Mouse (Mus musculus) G1E (cell line): ENCODE measurements around the gene Mpped2. TPM values are rescaled to one million over a fixed set of nuclear protein-coding genes. Genes with fewer than 3 reads are reported as not detected.

Experiments
- ATAC-seq: 2 replicates; pipeline ENCODE4 v1.8.0; 2016; ENCODE audit warnings: mild to moderate bottlenecking; ENCODE audit not compliant: insufficient number of reproducible peaks, poor library complexity, low FRiP score, severe bottlenecking; ENCODE audit errors: extremely low read depth
- DNase-seq: peaks from one replicate; pipeline ENCODE4 v3.0.0; 2012; ENCODE audit warnings: low spot score
- H3K27me3 ChIP-seq: 2 replicates; pipeline ENCODE4 v1.6.1; 2012; ENCODE audit warnings: mild to moderate bottlenecking, low read length, inconsistent platforms; ENCODE audit not compliant: insufficient read depth
- H3K36me3 ChIP-seq: replicated peaks from 2 replicates; pipeline ENCODE3; 2012; ENCODE audit warnings: mild to moderate bottlenecking, inconsistent platforms
- H3K4me1 ChIP-seq: 2 replicates; pipeline ENCODE4 v1.6.1; 2012; ENCODE audit warnings: low read depth, low read length, inconsistent platforms, mixed read lengths; ENCODE audit not compliant: insufficient read depth
- H3K4me3 ChIP-seq: 2 replicates; pipeline ENCODE4 v1.5.1; 2012; ENCODE audit warnings: low read depth, mild to moderate bottlenecking, inconsistent platforms, low read length, moderate library complexity, mixed read lengths
- H3K9me3 ChIP-seq: replicated peaks from 2 replicates; pipeline ENCODE4 v1.6.1; 2012; ENCODE audit warnings: inconsistent platforms
- CTCF ChIP-seq: IDR thresholded peaks from 2 replicates; pipeline ENCODE4 v1.5.1; 2012; ENCODE audit warnings: low read depth, low read length, inconsistent platforms, mixed read lengths
- GATA1 ChIP-seq: IDR thresholded peaks from 2 replicates; pipeline ENCODE4 v1.6.1; 2012; ENCODE audit warnings: borderline replicate concordance, low read length, inconsistent platforms, mixed read lengths
- GATA2 ChIP-seq: IDR thresholded peaks from 2 replicates; pipeline ENCODE4 v1.6.1; 2012; ENCODE audit warnings: low read depth, low read length, inconsistent platforms, borderline replicate concordance
- POLR2AphosphoS5 ChIP-seq: IDR thresholded peaks from 2 replicates; pipeline ENCODE4 v1.6.1; 2012; ENCODE audit warnings: low read depth, low read length, inconsistent platforms; ENCODE audit not compliant: insufficient replicate concordance
- TAL1 ChIP-seq: conservative IDR thresholded peaks from 2 replicates; pipeline ENCODE4 v1.6.1; 2012; ENCODE audit warnings: low read depth, low read length, inconsistent platforms, mixed read lengths
- polyA plus RNA-seq: library from polyadenylated mRNA; stranded (reverse); fragments of >175 nt; gene quantifications from 2 replicates; pipeline ENCODE4 v1.2.3, GENCODE M21; 2012
- total RNA-seq, 2 experiments: library from RNA; stranded (forward) in 1 of 2; stranded (reverse) in 1 of 2; fragments of 200-1000 nt in 1 of 2; fragments of >200 nt in 1 of 2; fragmentation: Nextera tagmentation in 1 of 2; gene quantifications; 2 replicates each; pipeline ENCODE4 v1.2.3; 2014 to 2017

The Mpped2 gene
- total and polyA plus RNA-seq, 3 experiments, result 0.11 TPM; not detected in 2

DNA sequence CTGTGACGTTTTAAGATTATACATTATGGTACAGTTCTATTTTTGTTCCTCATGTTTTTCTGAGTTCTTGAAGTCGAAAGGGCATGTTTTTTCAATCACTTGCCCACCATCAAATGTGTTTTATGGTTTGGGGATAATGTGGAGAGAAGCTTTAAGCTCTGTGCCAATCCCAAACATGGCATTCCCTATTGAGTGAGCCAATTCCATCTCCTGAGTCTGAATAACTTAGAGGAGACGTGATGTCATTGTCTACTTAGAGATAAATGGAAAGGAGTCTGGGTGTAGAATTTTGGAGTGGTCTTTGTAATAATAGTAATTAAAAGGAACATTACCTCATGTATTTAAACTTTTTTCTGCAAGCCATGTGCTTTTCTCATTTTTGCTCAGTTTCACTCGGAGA, 9.2 kb upstream of the Mpped2 start:
- Histone ChIP-seq H3K4me1 (no peaks in the 10 kb centered on the region), H3K9me3 (peaks cover 9% of the 10 kb centered on the region; the same call in 1 of the 2 replicates), H3K36me3 (no peaks in the 10 kb centered on the region), H3K4me3 (no peak overlapping the region), H3K27me3 (no peaks in the 10 kb centered on the region)
- TF ChIP-seq TAL1 (no peak), CTCF (no peak), GATA2 (no peak), GATA1 (no peak), POLR2AphosphoS5 (no peak)
- DNase-seq (no peak), ATAC-seq (no peak)

DNA sequence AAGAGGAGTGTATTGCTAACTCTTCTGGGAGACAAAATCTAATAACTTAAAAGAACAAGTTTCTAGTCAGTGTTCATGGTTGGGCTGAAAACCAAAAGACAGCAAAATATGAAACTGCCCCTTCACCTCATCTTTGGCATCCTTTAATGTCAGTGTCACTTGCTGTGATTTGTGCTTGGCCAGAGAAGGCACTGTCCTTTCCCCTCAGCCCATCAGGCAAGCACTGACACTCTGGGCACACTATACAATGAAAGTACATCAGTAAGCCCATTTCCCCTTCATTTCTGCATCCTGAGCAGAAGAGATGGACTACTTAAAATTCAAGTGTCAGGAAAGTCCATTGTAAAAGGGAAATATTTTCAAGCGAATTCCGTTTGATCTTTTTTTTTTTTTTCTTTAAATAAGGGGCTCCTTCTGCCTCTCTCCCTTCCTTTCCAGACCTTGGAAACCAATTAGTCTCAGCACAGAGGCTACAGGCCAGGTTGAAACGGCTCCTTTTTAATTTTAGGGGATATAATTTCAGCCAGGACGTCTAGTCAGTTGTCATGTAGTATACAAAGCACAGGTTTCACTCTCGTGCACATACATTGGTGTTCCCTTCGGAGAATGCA, 1.2 kb upstream of the Mpped2 start:
- no peak for TF ChIP-seq TAL1
- TF ChIP-seq GATA1, result no peak
- no peak for TF ChIP-seq GATA2
- TF ChIP-seq CTCF, result no peak

DNA sequence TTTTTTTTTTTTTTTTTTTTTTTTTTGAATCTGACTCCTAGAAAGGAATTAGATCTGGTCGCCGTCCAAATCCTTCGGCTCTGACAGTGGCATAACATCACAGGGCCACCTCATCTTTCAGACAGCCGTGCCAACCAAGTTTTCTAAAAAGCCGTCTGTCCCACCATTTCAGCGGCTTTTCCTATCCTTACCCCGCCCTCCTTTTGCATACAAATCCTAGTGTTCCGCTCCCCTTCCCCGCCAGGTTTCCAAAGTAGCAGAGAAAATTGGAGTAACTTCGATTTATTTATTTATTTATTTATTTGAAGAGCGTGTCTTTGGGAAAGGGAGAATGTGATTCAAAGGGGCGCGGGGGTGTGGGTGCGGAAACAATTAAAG, 675 bp upstream of the Mpped2 start:
- Histone ChIP-seq H3K27me3 (no peaks in the 10 kb centered on the region), H3K9me3 (peaks cover 38% of the 10 kb centered on the region)

More for the DNA sequence above, 1.2 kb upstream of the Mpped2 start:
- Histone ChIP-seq H3K27me3 (no peaks in the 10 kb centered on the region), H3K36me3 (no peaks in the 10 kb centered on the region), H3K9me3 (peaks cover 38% of the 10 kb centered on the region), H3K4me1 (no peaks in the 10 kb centered on the region), H3K4me3 (no peak overlapping the region)
- ATAC-seq (no peak), DNase-seq (no peak)

DNA sequence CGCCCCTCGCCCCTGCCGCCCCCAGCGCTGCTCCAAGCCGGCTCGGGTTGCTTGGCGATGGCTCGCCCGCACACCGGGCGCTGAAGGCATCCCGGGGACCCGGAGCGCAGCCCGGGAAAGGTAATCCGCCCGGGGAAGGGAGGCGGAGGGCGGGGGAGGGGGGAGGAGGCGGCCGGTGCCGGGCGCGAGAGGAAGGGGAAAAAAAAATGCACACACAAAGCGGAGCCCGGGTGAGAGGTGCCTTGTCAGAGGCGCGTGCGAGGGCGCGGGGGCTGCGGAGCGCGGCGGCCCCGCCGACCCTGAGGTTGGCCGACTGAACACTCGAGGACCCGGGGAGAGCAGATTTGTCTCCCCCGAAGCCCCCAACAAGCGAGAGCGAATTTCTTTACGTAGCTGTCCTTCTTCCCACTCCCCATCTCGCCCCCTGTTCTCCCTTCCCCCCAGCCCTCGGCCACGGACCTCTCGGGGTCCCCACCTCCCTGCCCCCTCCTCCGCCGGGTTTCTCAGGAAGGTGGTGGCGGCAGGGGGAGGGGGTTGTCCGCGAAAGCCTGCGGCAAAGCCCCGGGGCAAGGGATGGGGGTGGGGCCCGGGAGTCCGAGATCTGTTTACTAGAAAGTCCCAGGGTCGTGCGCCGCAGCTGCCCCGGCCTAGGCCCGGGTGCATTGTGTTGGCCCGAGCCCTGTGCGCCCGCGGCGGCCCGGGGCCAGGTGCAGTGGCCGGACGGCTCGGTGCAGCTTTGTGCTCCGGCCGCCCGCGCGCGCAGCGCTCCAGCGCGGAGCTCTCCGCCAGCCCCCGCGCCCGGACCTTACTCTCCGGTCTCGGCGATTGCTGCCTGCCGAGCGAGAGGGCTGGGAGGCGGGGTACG, 865 bp downstream of the Mpped2 start:
- no peak for TF ChIP-seq CTCF
- TF ChIP-seq GATA2, result no peak
- no peak for TF ChIP-seq TAL1
- peaks cover 42% of the 10 kb centered on the region for H3K9me3 ChIP-seq
- no peaks in the 10 kb centered on the region for H3K36me3 ChIP-seq
- H3K4me1 ChIP-seq, result no peaks in the 10 kb centered on the region
- DNase-seq, result no peak
- H3K4me3 ChIP-seq, result no peak overlapping the region
- H3K27me3 ChIP-seq, result no peaks in the 10 kb centered on the region
- ATAC-seq, result no peak

More for the DNA sequence above, 675 bp upstream of the Mpped2 start:
- TF ChIP-seq GATA1 (no peak), POLR2AphosphoS5 (no peak), GATA2 (no peak), CTCF (no peak), TAL1 (no peak)
- Histone ChIP-seq H3K4me1 (no peaks in the 10 kb centered on the region), H3K4me3 (no peak overlapping the region), H3K36me3 (no peaks in the 10 kb centered on the region)
- DNase-seq (no peak), ATAC-seq (no peak)

DNA sequence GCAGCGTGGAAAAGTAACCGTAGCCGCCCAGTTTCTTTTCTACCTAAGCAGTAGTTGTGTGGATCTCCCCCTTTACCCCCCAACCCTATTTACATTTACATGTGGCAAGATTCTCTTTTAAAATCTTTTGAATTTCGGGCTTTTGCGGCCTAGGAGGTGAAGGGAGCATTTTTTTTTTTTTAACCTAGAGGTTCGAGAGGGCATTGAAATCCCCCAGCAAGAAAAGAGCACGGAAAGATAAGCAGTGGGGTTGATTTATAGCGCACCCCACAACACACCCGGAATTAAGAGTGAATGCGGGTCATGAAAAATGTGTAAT, 1.5 kb downstream of the Mpped2 start:
- Histone ChIP-seq H3K4me1 (no peaks in the 10 kb centered on the region), H3K36me3 (no peaks in the 10 kb centered on the region), H3K27me3 (no peaks in the 10 kb centered on the region), H3K4me3 (no peak overlapping the region), H3K9me3 (peaks cover 42% of the 10 kb centered on the region)
- ATAC-seq (no peak), DNase-seq (no peak)
- TF ChIP-seq GATA2 (no peak), CTCF (no peak), GATA1 (no peak)

DNA sequence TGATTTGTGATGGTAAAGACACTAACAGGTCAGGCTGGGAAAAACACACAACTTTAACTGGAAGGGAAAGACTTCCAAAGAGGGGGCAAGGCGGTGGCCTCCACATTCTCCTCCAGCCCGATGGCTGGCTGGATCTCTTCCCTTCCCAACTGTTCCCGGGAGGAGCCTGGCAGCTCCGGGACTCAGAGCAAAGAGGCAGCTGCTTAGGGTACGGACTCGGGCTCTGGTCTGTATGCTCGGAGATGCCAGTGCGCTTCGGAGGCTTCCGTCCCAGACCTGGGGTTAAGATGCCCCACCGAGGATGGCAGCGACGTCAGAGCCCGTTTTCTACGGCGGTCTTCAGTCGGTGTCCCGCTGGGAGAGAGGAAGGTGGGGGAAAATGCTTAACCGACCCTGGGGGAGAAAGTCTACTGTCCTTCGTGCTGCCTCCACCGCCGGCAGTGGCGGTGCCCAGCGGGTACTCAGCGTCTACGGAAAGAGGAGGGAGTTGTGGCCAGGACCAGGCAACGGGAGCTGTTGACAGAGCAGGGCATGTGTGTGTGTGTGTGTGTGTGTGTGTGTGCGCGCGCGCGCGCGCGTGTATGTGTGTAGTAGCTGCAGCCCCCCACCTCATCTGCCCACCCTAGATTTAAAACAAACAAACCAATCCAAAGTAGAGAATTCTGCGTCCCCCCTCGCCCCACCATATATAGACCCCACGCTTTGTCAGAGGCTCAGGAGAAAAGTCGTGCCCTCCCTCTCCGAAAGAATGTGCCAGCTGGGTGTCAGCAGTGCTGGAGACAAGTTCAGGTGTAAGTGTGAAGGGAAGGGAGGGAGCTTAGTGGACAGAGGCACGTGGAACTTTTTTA, 2.0 kb downstream of the Mpped2 start:
- Histone ChIP-seq H3K4me3 (no peak overlapping the region), H3K4me1 (no peaks in the 10 kb centered on the region), H3K27me3 (no peaks in the 10 kb centered on the region), H3K36me3 (no peaks in the 10 kb centered on the region), H3K9me3 (peaks cover 43% of the 10 kb centered on the region)
- DNase-seq (no peak), ATAC-seq (no peak)
- TF ChIP-seq GATA1 (no peak), POLR2AphosphoS5 (no peak)
